Mouse (Mus musculus) gastrocnemius, adult 2 months (tissue): ENCODE measurements around the gene Csmd2. TPM values are rescaled to one million over a fixed set of nuclear protein-coding genes. Genes with fewer than 3 reads are reported as not detected.
A peak's percentile ranks its signal among the peaks of the same experiment; 100 is the strongest.
"Not testable (repeated sequence)": the region's sequence is repeated elsewhere in the genome, so short reads cannot be mapped to it uniquely, and the experiment has no call there.

Experiments
- DNase-seq: peaks from one replicate; pipeline ENCODE4 v3.0.0; 2022
- H3K27ac ChIP-seq: fragments of 200-600 bp; 2 replicates; pipeline ENCODE4 v1.8.1; 2022; ENCODE audit warnings: mild to moderate bottlenecking
- H3K4me3 ChIP-seq: fragments of 200-600 bp; 2 replicates; pipeline ENCODE4 v1.8.1; 2022; ENCODE audit warnings: mild to moderate bottlenecking, moderate library complexity
- CTCF ChIP-seq: fragments of 200-600 bp; IDR thresholded peaks from 2 replicates; pipeline ENCODE4 v1.8.1; 2022; ENCODE audit warnings: antibody characterized with exemption, mild to moderate bottlenecking, moderate library complexity
- intact Hi-C: fragments of 180-260 bp; cut with DNase I; formaldehyde crosslinking; loops from one replicate; pipeline ENCODE4 v1.15.1; 2025
- total RNA-seq, 2 experiments: library from RNA; stranded (reverse); gene quantifications; 2 replicates each; pipeline ENCODE4 v1.2.3; 2021

The Csmd2 gene
- total RNA-seq, 2 experiments from 2014 or later = not detected

GRCm38 (mm10) chr4:128594062-128594461 lies 606.4 kb downstream of the Csmd2 start:
- intact Hi-C loops = no loop called here
- Histone ChIP-seq H3K27ac (no peak overlapping the region), H3K4me3 (no peak overlapping the region)
- DNase-seq = no peak
- no peak for TF ChIP-seq CTCF

GRCm38 (mm10) chr4:128597801-128598560 lies 610.3 kb downstream of the Csmd2 start:
- H3K4me3 ChIP-seq = no peak overlapping the region
- H3K27ac ChIP-seq = no peak overlapping the region
- no peak for DNase-seq
- TF ChIP-seq CTCF = no peak
- intact Hi-C loops = no loop called here

- H3K4me3 ChIP-seq = no peak overlapping the region
- no peak for TF ChIP-seq CTCF
- intact Hi-C loops = no loop called here
- DNase-seq = no peak
- H3K27ac ChIP-seq = no peak overlapping the region
These were observed 618.9 kb downstream of the Csmd2 start for GRCm38 (mm10) chr4:128606586-128606985.

GRCm38 (mm10) chr4:128607661-128608060 lies 620.0 kb downstream of the Csmd2 start:
- no peak for DNase-seq
- Histone ChIP-seq H3K4me3 (no peak overlapping the region), H3K27ac (no peak overlapping the region)
- TF ChIP-seq CTCF = no peak
- intact Hi-C loops = no loop called here

DNA sequence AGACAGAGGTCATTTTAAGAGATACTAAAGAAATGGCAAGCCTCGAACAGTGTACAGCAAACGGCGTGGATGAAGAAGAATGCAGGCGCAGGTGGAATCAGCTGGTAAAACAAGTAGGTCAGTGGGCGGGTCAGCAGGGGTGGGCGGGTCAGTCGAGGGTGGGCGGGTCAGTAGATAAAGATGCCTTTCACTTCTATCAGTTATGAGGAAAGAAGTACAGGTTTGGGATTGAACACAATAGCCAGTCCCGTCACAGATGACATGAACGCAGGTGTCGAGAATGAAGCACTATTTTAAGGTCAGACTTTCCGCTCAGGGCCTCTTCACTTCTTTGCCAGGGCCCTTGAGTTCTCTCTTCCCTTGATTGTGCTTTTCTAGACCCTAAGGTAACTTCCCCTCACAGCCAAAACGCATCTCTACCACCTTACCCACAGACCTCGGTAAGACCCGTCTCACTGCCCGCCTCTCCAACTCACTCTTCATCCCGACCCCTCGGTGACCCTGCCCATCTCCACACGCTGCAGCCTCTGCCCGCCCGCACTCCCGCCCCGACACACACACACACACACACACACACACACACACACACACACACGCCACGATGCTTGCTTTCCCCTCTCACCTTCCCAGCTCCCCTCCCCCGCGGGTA lies 621.7 kb downstream of the Csmd2 start:
- intact Hi-C loops = no loop called here
- no peak for TF ChIP-seq CTCF

DNA sequence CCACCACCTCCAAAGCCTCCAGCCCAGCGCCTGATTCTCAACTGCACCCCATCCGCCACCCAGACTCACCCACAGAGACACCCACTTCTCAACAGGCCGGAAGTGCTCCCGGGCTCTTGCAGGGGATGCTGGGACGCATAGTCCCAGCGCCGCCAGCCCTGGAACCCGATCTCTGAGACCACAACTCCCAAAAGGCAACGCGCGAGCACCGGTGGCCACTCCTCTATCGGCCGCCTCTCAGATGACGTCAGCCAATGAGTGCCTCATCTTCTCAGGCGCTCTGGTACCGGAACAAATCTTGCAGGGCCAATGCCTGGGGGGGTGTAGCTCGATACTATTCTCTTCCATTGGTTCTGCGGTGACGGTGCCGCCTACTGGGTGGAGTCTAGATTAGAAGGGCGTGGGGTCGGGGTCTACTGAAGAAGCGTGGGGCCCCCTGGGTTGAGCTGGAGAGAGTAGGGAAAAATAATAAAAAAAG lies 622.3 kb downstream of the Csmd2 start, which contains the start of gene Zscan20:
Zscan20 (minus strand) TSS at position 174 of the 478 bp plus-strand sequence.
- peak within 1 kb of the TSS; percentile 75 for H3K4me3 ChIP-seq
- peak within 1 kb of the TSS; percentile 84 for H3K27ac ChIP-seq
- peak; percentile 97 for DNase-seq
- peak; percentile 27; the same call in 1 of the 2 replicates for TF ChIP-seq CTCF
- intact Hi-C loops = loop anchor here (5.0 to 10.0 kb wide), 3 partner anchors 42 to 245 kb away; partner anchors contain the start of gene Phc2

More for the DNA sequence above, 621.7 kb downstream of the Csmd2 start:
- H3K4me3 ChIP-seq = peak overlapping the region; percentile 75
- no peak for DNase-seq
- H3K27ac ChIP-seq = peak overlapping the region; percentile 70

GRCm38 (mm10) chr4:128610706-128611105 lies 623.0 kb downstream of the Csmd2 start:
- intact Hi-C loops = loop anchor here (5.0 to 10.0 kb wide), 3 partner anchors 42 to 244 kb away; partner anchors contain the start of gene Phc2
- H3K4me3 ChIP-seq = peak overlapping the region; percentile 75
- DNase-seq = no peak
- peak overlapping the region; percentile 84 for H3K27ac ChIP-seq
- TF ChIP-seq CTCF = no peak

DNA sequence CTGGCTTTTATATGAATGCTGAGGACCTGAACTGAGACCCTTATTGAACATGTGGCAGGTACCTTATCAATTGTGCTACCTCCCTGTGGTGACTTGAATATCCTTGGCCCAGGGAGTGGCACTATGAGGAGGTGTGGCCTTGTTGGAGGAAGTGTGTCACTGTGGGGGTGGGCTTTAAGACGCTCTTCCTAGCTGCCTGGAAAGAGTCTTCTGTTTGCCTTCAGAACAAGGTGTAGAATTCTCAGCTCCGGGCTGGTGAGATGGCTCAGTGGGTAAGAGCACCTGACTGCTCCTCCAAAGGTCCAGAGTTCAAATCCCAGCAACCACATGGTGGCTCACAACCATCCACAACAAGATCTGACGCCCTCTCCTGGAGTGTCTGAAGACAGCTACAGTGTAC lies 624.1 kb downstream of the Csmd2 start:
- H3K4me3 ChIP-seq, DNase-seq, H3K27ac ChIP-seq: not testable (repeated sequence)
- intact Hi-C loops = loop anchor here (2.0 to 10.0 kb wide), 4 partner anchors 41 to 243 kb away; partner anchors contain the start of gene Phc2

GRCm38 (mm10) chr4:128613326-128613725 lies 625.7 kb downstream of the Csmd2 start:
- TF ChIP-seq CTCF = peak; percentile 78
- DNase-seq = no peak

GRCm38 (mm10) chr4:128615761-128616160 lies 628.1 kb downstream of the Csmd2 start:
- Histone ChIP-seq H3K27ac (no peak overlapping the region), H3K4me3 (no peak overlapping the region)
- intact Hi-C loops = loop anchor here (10.0 kb wide), 1 partner anchor 239 kb away; no protein-coding TSS in a partner anchor
- no peak for DNase-seq
- TF ChIP-seq CTCF = no peak

More at GRCm38 (mm10) chr4:128613326-128613725, 625.7 kb downstream of the Csmd2 start:
- Histone ChIP-seq H3K4me3 (no peak overlapping the region), H3K27ac (no peak overlapping the region)
- intact Hi-C loops = loop anchor here (2.0 to 10.0 kb wide), 4 partner anchors 39 to 241 kb away; partner anchors contain the start of gene Phc2

Other genes with a start within 250 kb of the Csmd2 start
- gene CK137956, start 16.9 kb upstream of the Csmd2 start, total RNA-seq = not detected